9 mouse cellular contexts compared by ENCODE assay signal in the genomic region with DNA sequence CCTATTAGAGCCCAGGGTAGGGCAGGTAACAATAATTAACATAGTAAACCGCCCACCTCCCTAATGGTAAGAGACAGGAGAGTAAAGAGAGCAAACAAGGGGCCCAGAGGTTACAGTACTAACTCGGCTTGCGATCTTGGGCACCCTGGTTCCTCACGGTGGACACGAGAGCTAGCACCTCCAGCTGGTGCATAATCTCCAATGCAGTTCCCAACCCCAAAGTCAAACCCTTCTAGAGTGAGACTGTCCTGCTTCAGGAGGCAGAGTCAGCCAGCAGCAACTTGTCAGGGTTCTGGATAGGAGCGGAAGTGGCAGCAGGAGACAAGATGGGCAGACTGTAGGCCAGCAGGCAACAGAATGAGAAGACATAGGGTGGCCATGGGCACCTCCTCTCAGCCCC. TPM values are rescaled to one million over a fixed set of nuclear protein-coding genes. Genes with fewer than 3 reads are reported as not detected.
DNase-seq lines count a peak whose midpoint lies in the region; ATAC-seq lines count a peak whose summit lies in the region.
"Had no signal": no experiment of that assay in that cellular context is flagged by ENCODE, and none has a peak within 500 bp of the region (broad histone marks: within the 10 kb centered on the region; RNA-seq: fewer than 3 reads in every experiment).

No protein-coding gene starts in this region.

- H3K4me3 ChIP-seq in forebrain, embryonic 15.5 days: peak overlapping the region; percentile 53; the same call in 1 of the 2 replicates
- H3K4me3 ChIP-seq in forebrain, embryonic 11.5 days (ENCODE audit: low read depth, low read length): no peak overlapping the region
- H3K4me3 ChIP-seq in lung, embryonic 16.5 days (ENCODE audit: low read length): peak overlapping the region; percentile 65
- H3K4me3 ChIP-seq in hindbrain, embryonic 16.5 days (ENCODE audit: low read length): peak overlapping the region; percentile 73
- H3K4me3 ChIP-seq in neural tube, embryonic 14.5 days (ENCODE audit: low read depth, low read length): no peak overlapping the region

- WGBS in forebrain, embryonic 15.5 days: 88% methylated on average over 6 of the region's 6 CpGs
- WGBS in forebrain, embryonic 11.5 days: 86% methylated on average over 6 of the region's 6 CpGs
- WGBS in lung, embryonic 16.5 days: 68% methylated on average over 6 of the region's 6 CpGs
- 78% methylated on average over 6 of the region's 6 CpGs for WGBS in hindbrain, embryonic 16.5 days
- 85% methylated on average over 6 of the region's 6 CpGs for WGBS in neural tube, embryonic 14.5 days

- peaks cover 17% of the 10 kb centered on the region for H3K4me1 ChIP-seq in forebrain, embryonic 15.5 days
- peaks cover 5% of the 10 kb centered on the region; the same call in 1 of the 2 replicates for H3K4me1 ChIP-seq in forebrain, embryonic 11.5 days (replicated peaks; ENCODE audit: control insufficient read depth, insufficient read depth, low read length)
- peaks cover 3% of the 10 kb centered on the region; the same call in 1 of the 2 replicates for H3K4me1 ChIP-seq in lung, embryonic 16.5 days (replicated peaks; ENCODE audit: control insufficient read depth, insufficient read depth, low read length)
- H3K4me1 ChIP-seq in hindbrain, embryonic 16.5 days (ENCODE audit: control insufficient read depth, insufficient read depth, low read depth, low read length): peaks cover 5% of the 10 kb centered on the region
- H3K4me1 ChIP-seq in neural tube, embryonic 14.5 days (ENCODE audit: control insufficient read depth, insufficient read depth, low read length): peaks cover 3% of the 10 kb centered on the region; the same call in 1 of the 2 replicates

- ATAC-seq in forebrain, embryonic 15.5 days (replicated peaks): no peak
- no peak for ATAC-seq in forebrain, embryonic 11.5 days (replicated peaks; ENCODE audit: low FRiP score)
- ATAC-seq in lung, embryonic 16.5 days (ENCODE audit: low read depth): no peak
- ATAC-seq in hindbrain, embryonic 16.5 days: no peak
- no peak for ATAC-seq in neural tube, embryonic 14.5 days (ENCODE audit: low read depth)

- no peak overlapping the region for H3K9ac ChIP-seq in forebrain, embryonic 15.5 days (replicated peaks)
- no peak overlapping the region for H3K9ac ChIP-seq in forebrain, embryonic 11.5 days (ENCODE audit: low read length)
- peak overlapping the region; percentile 0; the same call in 1 of the 2 replicates for H3K9ac ChIP-seq in lung, embryonic 16.5 days (ENCODE audit: low read length)
- H3K9ac ChIP-seq in hindbrain, embryonic 16.5 days (ENCODE audit: low read depth, low read length): no peak overlapping the region
- H3K9ac ChIP-seq in neural tube, embryonic 14.5 days (replicated peaks; ENCODE audit: low read depth, low read length): no peak overlapping the region

- no peaks in the 10 kb centered on the region for H3K9me3 ChIP-seq in forebrain, embryonic 15.5 days
- H3K9me3 ChIP-seq in forebrain, embryonic 11.5 days (ENCODE audit: control insufficient read depth, low read length): no peaks in the 10 kb centered on the region
- H3K9me3 ChIP-seq in lung, embryonic 16.5 days (ENCODE audit: control insufficient read depth, low read length): no peaks in the 10 kb centered on the region
- H3K9me3 ChIP-seq in hindbrain, embryonic 16.5 days (ENCODE audit: control insufficient read depth, low read length): no peaks in the 10 kb centered on the region
- H3K9me3 ChIP-seq in neural tube, embryonic 14.5 days (ENCODE audit: control insufficient read depth, low read length): no peaks in the 10 kb centered on the region

- no peak overlapping the region for H3K27ac ChIP-seq in forebrain, embryonic 15.5 days (replicated peaks)
- H3K27ac ChIP-seq in forebrain, embryonic 11.5 days (ENCODE audit: low read depth, low read length): no peak overlapping the region
- H3K27ac ChIP-seq in lung, embryonic 16.5 days (ENCODE audit: low read length): no peak overlapping the region
- H3K27ac ChIP-seq in hindbrain, embryonic 16.5 days (ENCODE audit: low read depth, low read length): no peak overlapping the region
- no peak overlapping the region for H3K27ac ChIP-seq in neural tube, embryonic 14.5 days (ENCODE audit: low read depth, low read length)

- H3K4me2 ChIP-seq in forebrain, embryonic 15.5 days (replicated peaks): peak overlapping the region; percentile 82
- H3K4me2 ChIP-seq in forebrain, embryonic 11.5 days (ENCODE audit: low read depth, low read length, severe bottlenecking): no peak overlapping the region
- H3K4me2 ChIP-seq in lung, embryonic 16.5 days (ENCODE audit: low read depth, low read length): peak overlapping the region; percentile 75
- peak overlapping the region; percentile 96 for H3K4me2 ChIP-seq in hindbrain, embryonic 16.5 days (ENCODE audit: low read length)
- H3K4me2 ChIP-seq in neural tube, embryonic 14.5 days (ENCODE audit: low read depth, low read length): peak overlapping the region; percentile 21; the same call in 1 of the 2 replicates

- no peaks in the 10 kb centered on the region for H3K36me3 ChIP-seq in forebrain, embryonic 15.5 days
- no peaks in the 10 kb centered on the region for H3K36me3 ChIP-seq in forebrain, embryonic 11.5 days (ENCODE audit: control insufficient read depth, insufficient read depth, low read length)
- no peaks in the 10 kb centered on the region for H3K36me3 ChIP-seq in lung, embryonic 16.5 days (ENCODE audit: control insufficient read depth, insufficient read depth, low read length)
- H3K36me3 ChIP-seq in hindbrain, embryonic 16.5 days (ENCODE audit: control insufficient read depth, insufficient read depth, low read length): no peaks in the 10 kb centered on the region
- H3K36me3 ChIP-seq in neural tube, embryonic 14.5 days (ENCODE audit: control insufficient read depth, insufficient read depth, low read length): no peaks in the 10 kb centered on the region

- H3K27me3 ChIP-seq in forebrain, embryonic 15.5 days: no peaks in the 10 kb centered on the region
- peaks cover 5% of the 10 kb centered on the region; the same call in 1 of the 2 replicates for H3K27me3 ChIP-seq in forebrain, embryonic 11.5 days (ENCODE audit: control insufficient read depth, insufficient read depth, low read length)
- peaks cover 6% of the 10 kb centered on the region for H3K27me3 ChIP-seq in lung, embryonic 16.5 days (ENCODE audit: control insufficient read depth, insufficient read depth, low read depth, low read length)
- H3K27me3 ChIP-seq in hindbrain, embryonic 16.5 days (replicated peaks; ENCODE audit: control insufficient read depth, insufficient read depth, low read length): peaks cover 4% of the 10 kb centered on the region
- peaks cover 11% of the 10 kb centered on the region for H3K27me3 ChIP-seq in neural tube, embryonic 14.5 days (ENCODE audit: control insufficient read depth, insufficient read depth, low read length)

- DNase-seq in forebrain, embryonic 11.5 days (ENCODE audit: low spot score): no peak
- DNase-seq in lung, adult 18-20 months: no peak
- no peak for DNase-seq in frontal cortex, adult 2 months (ENCODE audit: extremely low spot score in 1 of 2, low spot score in 1 of 2)
- DNase-seq in urinary bladder, postnatal 25 days (ENCODE audit: low spot score): no peak
- DNase-seq: kidney, postnatal 4 days had no signal

RNA-seq across cellular contexts. Expression of a gene that starts 1.9 kb away (rescaled TPM):
- polyA plus RNA-seq in forebrain, embryonic 15.5 days (2015; fragmentation: Nextera tagmentation; extraction: Ambion mirVana): 75.6 and 81.6 TPM in 2 replicates
- 40.5 and 47.4 TPM in 2 replicates for polyA plus RNA-seq in forebrain, embryonic 11.5 days (2014; fragmentation: Nextera tagmentation; extraction: Ambion mirVana)
- polyA plus RNA-seq in lung, embryonic 16.5 days (2015; fragmentation: Nextera tagmentation; extraction: Ambion mirVana): 356 and 405 TPM in 2 replicates
- polyA plus RNA-seq in hindbrain, embryonic 16.5 days (2015; fragmentation: Nextera tagmentation; extraction: Ambion mirVana): 127 and 137 TPM in 2 replicates
- polyA plus RNA-seq in neural tube, embryonic 14.5 days (2014; fragmentation: Nextera tagmentation; extraction: Ambion mirVana): 88.4 and 102 TPM in 2 replicates
- 97.2 and 100 TPM in 2 replicates for polyA plus RNA-seq in frontal cortex, adult 2 months (2012; rRNA removed)

RNA-seq across cellular contexts. Expression of a gene that starts 53.9 kb away (rescaled TPM):
- polyA plus RNA-seq in forebrain, embryonic 15.5 days (2015; fragmentation: Nextera tagmentation; extraction: Ambion mirVana): 6.5 and 8.4 TPM in 2 replicates
- polyA plus RNA-seq in forebrain, embryonic 11.5 days (2014; fragmentation: Nextera tagmentation; extraction: Ambion mirVana): 9.0 and 11.7 TPM in 2 replicates
- polyA plus RNA-seq in lung, embryonic 16.5 days (2015; fragmentation: Nextera tagmentation; extraction: Ambion mirVana): 21.6 and 22.2 TPM in 2 replicates
- polyA plus RNA-seq in hindbrain, embryonic 16.5 days (2015; fragmentation: Nextera tagmentation; extraction: Ambion mirVana): 9.7 and 12.9 TPM in 2 replicates
- polyA plus RNA-seq in neural tube, embryonic 14.5 days (2014; fragmentation: Nextera tagmentation; extraction: Ambion mirVana): 6.5 and 10.9 TPM in 2 replicates
- 20.2 and 21.5 TPM in 2 replicates for polyA plus RNA-seq in frontal cortex, adult 2 months (2012; rRNA removed)

Comparison
In these comparisons a context has a peak if more than half of its experiments do, and no peak if none do; other contexts are left out.
1. H3K4me3 ChIP-seq: peak in forebrain, embryonic 15.5 days (single experiment), lung, embryonic 16.5 days (single experiment) and hindbrain, embryonic 16.5 days (single experiment); none in forebrain, embryonic 11.5 days (single experiment) and neural tube, embryonic 14.5 days (single experiment).